Mouse (Mus musculus) liver, embryonic 14.5 days (tissue): ENCODE measurements around the gene Gxylt1.

Source experiments
- CTCF ChIP-seq: IDR thresholded peaks from 2 replicates; pipeline ENCODE4 v1.5.1; 2016; ENCODE audit warnings: antibody characterized with exemption, low read depth, control low read depth
- EP300 ChIP-seq: IDR thresholded peaks from 2 replicates; pipeline ENCODE4 v1.6.1; 2016; ENCODE audit warnings: antibody characterized with exemption, low read depth

DNA sequence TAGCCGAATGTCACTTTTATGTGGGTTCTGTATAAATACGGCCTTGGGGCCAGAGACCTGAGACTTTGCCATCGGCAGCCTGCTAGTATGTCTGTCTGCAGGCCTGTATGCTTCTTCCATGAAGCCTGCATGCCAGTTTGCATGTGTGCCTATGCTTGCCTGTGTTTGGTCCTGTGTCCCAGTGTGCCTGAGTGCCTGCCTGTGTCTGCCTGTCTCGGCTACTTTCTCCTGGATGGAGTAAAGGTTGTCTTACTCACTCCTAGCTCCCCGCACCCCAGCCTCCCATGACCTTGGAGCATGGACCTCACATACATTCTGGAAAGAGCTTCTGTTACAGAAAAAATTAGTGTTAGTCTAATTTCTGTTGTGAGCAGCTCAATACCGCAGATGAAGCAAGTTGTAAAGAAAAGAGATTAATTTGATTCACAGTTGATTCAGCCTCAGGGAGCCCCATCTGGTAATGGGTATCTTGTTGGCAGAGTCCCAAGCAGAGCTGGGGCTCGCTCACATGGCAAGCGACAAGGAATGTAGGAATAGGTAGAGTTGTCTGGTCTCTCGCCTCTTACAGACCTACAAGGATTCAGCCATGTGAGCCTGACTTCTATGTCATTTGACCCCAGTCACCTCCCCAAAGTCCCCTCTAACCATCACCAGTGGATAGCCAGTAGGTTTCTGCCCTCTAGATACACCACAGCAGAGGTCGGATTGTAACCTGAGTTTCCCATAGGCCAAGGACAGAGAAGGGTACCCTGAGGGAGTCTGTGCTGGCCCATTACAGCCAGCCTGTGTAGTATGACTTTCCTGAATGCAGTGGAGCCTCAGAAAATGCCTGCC, 47.8 kb downstream of the Gxylt1 start:
- TF ChIP-seq CTCF (no peak), EP300 (no peak)
